In the genomic region with DNA sequence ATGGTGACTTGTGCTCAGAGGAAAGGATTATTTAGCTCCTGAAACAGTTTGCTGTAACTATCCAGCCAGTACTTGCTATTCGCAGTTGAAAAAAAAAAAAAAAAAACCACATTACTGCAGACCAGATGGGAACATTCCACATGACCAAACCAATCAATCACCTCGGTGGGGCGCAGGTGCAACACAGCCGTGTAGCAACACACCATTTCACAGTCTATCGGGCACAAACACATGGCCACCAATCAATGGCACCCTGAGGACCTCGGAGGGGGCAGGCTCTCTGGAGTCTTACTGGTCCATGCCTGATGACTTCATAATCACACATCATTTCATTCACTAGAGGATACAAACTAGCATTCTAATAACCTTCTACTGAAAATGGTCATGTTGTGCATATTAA, we compare ENCODE assay signal across 9 mouse cellular contexts.
DNase-seq lines count a peak whose midpoint lies in the region; ATAC-seq and TF ChIP-seq lines count a peak whose summit lies in the region.
"Had no signal": no experiment of that assay in that cellular context is flagged by ENCODE, and none has a peak within 500 bp of the region (broad histone marks: within the 10 kb centered on the region; RNA-seq: fewer than 3 reads in every experiment).

No protein-coding gene starts in this region.

- H3K4me2 ChIP-seq in kidney, embryonic 16.5 days (replicated peaks; ENCODE audit: low read depth, low read length): no peak overlapping the region; the same call in 1 of the 2 replicates
- peak overlapping the region; percentile 24; the same call in 1 of the 2 replicates for H3K4me2 ChIP-seq in neural tube, embryonic 14.5 days (ENCODE audit: low read depth, low read length)

- ATAC-seq in kidney, embryonic 16.5 days (ENCODE audit: low FRiP score, low TSS enrichment): peak; percentile 54; the same call in 1 of the 2 replicates
- ATAC-seq in erythroid progenitor cell, adult 5-6 weeks (replicated peaks; ENCODE audit: low FRiP score, poor library complexity, severe bottlenecking): peak; percentile 67
- peak; percentile 95 for ATAC-seq in neural tube, embryonic 14.5 days (ENCODE audit: low read depth)

- H3K4me1 ChIP-seq in kidney, embryonic 16.5 days (ENCODE audit: insufficient read depth, low read length): peaks cover 33% of the 10 kb centered on the region
- peaks cover 35% of the 10 kb centered on the region for H3K4me1 ChIP-seq in neural tube, embryonic 14.5 days (ENCODE audit: control insufficient read depth, insufficient read depth, low read length)

- H3K27me3 ChIP-seq in kidney, embryonic 16.5 days (ENCODE audit: insufficient read depth, low read length): no peaks in the 10 kb centered on the region
- no peaks in the 10 kb centered on the region for H3K27me3 ChIP-seq in neural tube, embryonic 14.5 days (ENCODE audit: control insufficient read depth, insufficient read depth, low read length)

- H3K9ac ChIP-seq in kidney, embryonic 16.5 days (replicated peaks; ENCODE audit: low read length): no peak overlapping the region
- no peak overlapping the region for H3K9ac ChIP-seq in neural tube, embryonic 14.5 days (replicated peaks; ENCODE audit: low read depth, low read length)

- no peaks in the 10 kb centered on the region for H3K9me3 ChIP-seq in kidney, embryonic 16.5 days (ENCODE audit: low read length)
- no peaks in the 10 kb centered on the region for H3K9me3 ChIP-seq in neural tube, embryonic 14.5 days (ENCODE audit: control insufficient read depth, low read length)

- no peaks in the 10 kb centered on the region for H3K36me3 ChIP-seq in kidney, embryonic 16.5 days (ENCODE audit: insufficient read depth, low read length)
- H3K36me3 ChIP-seq in neural tube, embryonic 14.5 days (ENCODE audit: control insufficient read depth, insufficient read depth, low read length): no peaks in the 10 kb centered on the region

- no peak overlapping the region for H3K4me3 ChIP-seq in kidney, embryonic 16.5 days (ENCODE audit: low read length)
- H3K4me3 ChIP-seq in neural tube, embryonic 14.5 days (ENCODE audit: low read depth, low read length): no peak overlapping the region
- no peak overlapping the region for H3K4me3 ChIP-seq in gastrocnemius, adult 2 months

- no peak for DNase-seq in kidney, adult 18-20 months
- peak; percentile 46 for DNase-seq in c-Kit-positive CD71-positive TER-119-negative erythroid progenitor cells, embryonic 14.5 days (ENCODE audit: low read depth)
- peak; percentile 59 to 63 for DNase-seq in layer of hippocampus, postnatal 14 days (ENCODE audit: low spot score in 2 of 2)
- no peak for DNase-seq in gastrocnemius, postnatal 10 days
- DNase-seq in gastrocnemius, adult 2 months: no peak

- H3K27ac ChIP-seq in kidney, embryonic 16.5 days (ENCODE audit: low read length): peak overlapping the region; percentile 61; the same call in 1 of the 2 replicates
- peak overlapping the region; percentile 74 for H3K27ac ChIP-seq in neural tube, embryonic 14.5 days (ENCODE audit: low read depth, low read length)
- H3K27ac ChIP-seq in gastrocnemius, adult 2 months: no peak overlapping the region; the same call in 1 of the 2 replicates
- H3K27ac ChIP-seq: kidney, postnatal 0 days had no signal

- TF ChIP-seq CTCF in gastrocnemius, adult 2 months (IDR thresholded peaks at IDR 0.05): no peak

- intact Hi-C loops in gastrocnemius, adult 2 months (cut with DNase I): no loop called here

- 17% methylated on average over 6 of the region's 6 CpGs for WGBS in kidney, embryonic 16.5 days
- WGBS in neural tube, embryonic 14.5 days: 8% methylated on average over 6 of the region's 6 CpGs

Comparison
In these comparisons a context has a peak if more than half of its experiments do, and no peak if none do; other contexts are left out.
1. DNase-seq: peak in c-Kit-positive CD71-positive TER-119-negative erythroid progenitor cells, embryonic 14.5 days (single experiment) and layer of hippocampus, postnatal 14 days (2 of 2); none in kidney, adult 18-20 months (single experiment), gastrocnemius, postnatal 10 days (single experiment) and gastrocnemius, adult 2 months (single experiment).
2. Peak in every context shown above with its lines, with median percentiles within 50 percentile points of each other: ATAC-seq.